Mouse (Mus musculus) CH12.LX (cell line): ENCODE results near the gene Nek11.

Experiments
- CTCF ChIP-seq, 2 experiments: IDR thresholded peaks in 1 of 2; conservative IDR thresholded peaks in 1 of 2; 2 replicates each; pipeline ENCODE4 v1.5.1; 2011 to 2012; ENCODE audit warnings: low read depth in 2 of 2, low read length in 2 of 2, improper control_type of control experiment in 1 of 2, inconsistent platforms in 1 of 2, mild to moderate bottlenecking in 1 of 2, moderate library complexity in 1 of 2
- E2F4 ChIP-seq: IDR thresholded peaks from 2 replicates; pipeline ENCODE4 v1.6.1; 2011; ENCODE audit warnings: low read depth, low read length, improper control_type of control experiment; ENCODE audit not compliant: insufficient replicate concordance
- KAT2A ChIP-seq: IDR thresholded peaks from 2 replicates; pipeline ENCODE4 v1.6.1; 2012; ENCODE audit warnings: low read length, improper control_type of control experiment, inconsistent platforms; ENCODE audit not compliant: insufficient replicate concordance
- POLR2A ChIP-seq: IDR thresholded peaks from 2 replicates; pipeline ENCODE4 v1.6.1; 2011; ENCODE audit warnings: low read depth, mild to moderate bottlenecking, improper control_type of control experiment, low read length

DNA sequence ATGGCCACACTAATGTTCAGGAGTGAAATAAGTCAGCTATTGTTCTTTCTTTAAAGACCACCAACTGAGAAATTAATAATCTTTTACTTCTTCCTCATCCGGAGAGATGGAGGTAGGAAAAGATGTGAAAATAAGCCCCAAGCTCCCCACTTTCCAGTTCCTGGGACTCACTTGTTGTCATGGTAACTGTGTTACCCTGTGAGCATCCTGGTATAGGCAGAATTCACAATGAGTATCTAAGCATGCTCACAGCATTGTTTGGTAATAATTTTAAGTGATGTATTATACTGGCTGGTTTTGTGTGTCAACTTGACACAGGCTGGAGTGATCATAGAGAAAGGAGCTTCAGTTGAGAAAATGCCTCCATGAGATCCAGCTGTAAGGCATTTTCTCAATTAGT lies 195.0 kb downstream of the Nek11 start:
- TF ChIP-seq POLR2A = no peak
- TF ChIP-seq CTCF (conservative IDR thresholded peaks at IDR 0.05 in 1 of 2, IDR thresholded peaks at IDR 0.05 in 1 of 2; ENCODE audit: low read depth in 2 of 2, low read length in 2 of 2) = no peak
- no peak for TF ChIP-seq E2F4
- TF ChIP-seq KAT2A = no peak
